Mouse (Mus musculus) lung, embryonic 14.5 days (tissue): ENCODE measurements around the gene Rdh9. TPM values are rescaled to one million over a fixed set of nuclear protein-coding genes. Genes with fewer than 3 reads are reported as not detected.
"Not testable (repeated sequence)": the region's sequence is repeated elsewhere in the genome, so short reads cannot be mapped to it uniquely, and the experiment has no call there.

Source experiments
- ATAC-seq: fragments of 200-750 bp; cut with Nextera tagmentation; 2 replicates; pipeline ENCODE4 v1.8.0; 2017; ENCODE audit warnings: mild to moderate bottlenecking, moderate TSS enrichment, moderate library complexity; ENCODE audit not compliant: insufficient read depth
- DNase-seq: peaks from one replicate; pipeline ENCODE4 v3.0.0-alpha.2; 2015
- H3K27ac ChIP-seq: fragments of 300-500 bp; sonication (generic); 2 replicates; pipeline ENCODE4 v1.5.1; 2014; ENCODE audit warnings: low read depth, mild to moderate bottlenecking, moderate library complexity
- H3K27me3 ChIP-seq: fragments of 300-500 bp; sonication (generic); 2 replicates; pipeline ENCODE4 v1.6.1; 2014; ENCODE audit warnings: low read length, control low read depth; ENCODE audit not compliant: insufficient read depth
- H3K36me3 ChIP-seq: fragments of 300-500 bp; sonication (generic); 2 replicates; pipeline ENCODE4 v1.6.1; 2014; ENCODE audit warnings: control low read depth; ENCODE audit not compliant: insufficient read depth
- H3K4me1 ChIP-seq: fragments of 300-500 bp; sonication (generic); 2 replicates; pipeline ENCODE4 v1.6.1; 2014; ENCODE audit warnings: antibody characterized with exemption, control low read depth; ENCODE audit not compliant: insufficient read depth
- H3K4me2 ChIP-seq: fragments of 300-500 bp; sonication (generic); 2 replicates; pipeline ENCODE4 v1.6.1; 2014; ENCODE audit warnings: mild to moderate bottlenecking
- H3K4me3 ChIP-seq: fragments of 300-500 bp; sonication (generic); 2 replicates; pipeline ENCODE4 v1.5.1; 2014; ENCODE audit warnings: low read depth, low read length
- H3K9ac ChIP-seq: fragments of 300-500 bp; sonication (generic); 2 replicates; pipeline ENCODE4 v1.6.1; 2014
- H3K9me3 ChIP-seq: fragments of 300-500 bp; sonication (generic); 2 replicates; pipeline ENCODE4 v1.6.1; 2016; ENCODE audit warnings: low read depth, low read length, control low read depth
- CTCF ChIP-seq: IDR thresholded peaks from 2 replicates; pipeline ENCODE4 v1.5.1; 2016; ENCODE audit warnings: antibody characterized with exemption, low read depth
- WGBS: fragments of 180-500 bp; shearing (Covaris S2); extraction: QIAGEN DNeasy Blood & Tissue Kit; methylation state at CpG from one replicate; pipeline ENCODE4 v1.1.7; 2014; 5-methylcytosine and 5-hydroxymethylcytosine counted together
- polyA plus RNA-seq: library from polyadenylated mRNA; unstranded; fragments of >200 nt; fragmentation: Nextera tagmentation; extraction: Ambion mirVana; gene quantifications from 2 replicates; pipeline ENCODE4 v1.2.1, GENCODE M21; 2014

The Rdh9 gene
- polyA plus RNA-seq, 1 experiment from 2014 or later, result not detected

- H3K9ac ChIP-seq, result peak overlapping the region; percentile 20; the same call in 1 of the 2 replicates
- H3K4me1 ChIP-seq, result no peaks in the 10 kb centered on the region
- H3K36me3 ChIP-seq, result no peaks in the 10 kb centered on the region
- H3K27ac ChIP-seq, result no peak overlapping the region
- 13% methylated on average over 17 of the region's 18 CpGs for WGBS
- no peak for TF ChIP-seq CTCF
- no peaks in the 10 kb centered on the region for H3K27me3 ChIP-seq
- H3K4me3 ChIP-seq, result peak overlapping the region; percentile 10
- H3K4me2 ChIP-seq, result peak overlapping the region; percentile 59
- peak; percentile 58; the same call in 1 of the 2 replicates for ATAC-seq
- no peaks in the 10 kb centered on the region for H3K9me3 ChIP-seq
- DNase-seq, result peak; percentile 61
Observed at GRCm38 (mm10) chr10:127755770-127756468, 20.3 kb upstream of the Rdh9 start.

GRCm38 (mm10) chr10:127759181-127760110, 16.7 kb upstream of the Rdh9 start, which contains the start of the genes Rdh1 and Rdh16f1:
TSS of gene Rdh1 (plus strand) at chr10:127759721.
TSS of gene Rdh16f1 (plus strand) at chr10:127759787.
- H3K4me2 ChIP-seq, result no peak within 1 kb of the TSS
- H3K36me3 ChIP-seq, result no peaks in the 10 kb centered on the region
- DNase-seq (no peak), ATAC-seq (no peak)
- no peak for TF ChIP-seq CTCF
- H3K9ac ChIP-seq, result no peak within 1 kb of the TSS
- no peaks in the 10 kb centered on the region for H3K9me3 ChIP-seq
- no peaks in the 10 kb centered on the region for H3K4me1 ChIP-seq
- WGBS, result 55% methylated on average over 9 of the region's 9 CpGs
- no peak within 1 kb of the TSS for H3K4me3 ChIP-seq
- no peaks in the 10 kb centered on the region for H3K27me3 ChIP-seq
- no peak within 1 kb of the TSS for H3K27ac ChIP-seq

GRCm38 (mm10) chr10:127762926-127763325, 13.3 kb upstream of the Rdh9 start:
- H3K9me3 ChIP-seq, H3K4me2 ChIP-seq, H3K27me3 ChIP-seq, H3K4me1 ChIP-seq, H3K4me3 ChIP-seq, H3K36me3 ChIP-seq, DNase-seq, ATAC-seq, H3K27ac ChIP-seq, H3K9ac ChIP-seq: not testable (repeated sequence)
- WGBS, result 79% methylated on average over 10 of the region's 10 CpGs

GRCm38 (mm10) chr10:127763914-127764680, 12.1 kb upstream of the Rdh9 start:
- Histone ChIP-seq H3K27ac (no peak overlapping the region), H3K27me3 (no peaks in the 10 kb centered on the region), H3K4me1 (no peaks in the 10 kb centered on the region), H3K9me3 (no peaks in the 10 kb centered on the region), H3K4me3 (no peak overlapping the region), H3K36me3 (no peaks in the 10 kb centered on the region), H3K4me2 (no peak overlapping the region), H3K9ac (no peak overlapping the region)
- no peak for DNase-seq
- no peak for ATAC-seq
- WGBS, result 52% methylated on average over 12 of the region's 12 CpGs
- TF ChIP-seq CTCF, result no peak

- ATAC-seq, result no peak
- no peak for DNase-seq
- no peak overlapping the region for H3K27ac ChIP-seq
Observed at GRCm38 (mm10) chr10:127766564-127766963, 9.6 kb upstream of the Rdh9 start.

GRCm38 (mm10) chr10:127782321-127782720, 6.1 kb downstream of the Rdh9 start:
- not testable (repeated sequence) for H3K9ac ChIP-seq, H3K36me3 ChIP-seq, H3K4me2 ChIP-seq, H3K27ac ChIP-seq, ATAC-seq, H3K4me3 ChIP-seq, DNase-seq, H3K9me3 ChIP-seq, H3K27me3 ChIP-seq, H3K4me1 ChIP-seq
- WGBS, result 94% methylated on average over 17 of the region's 17 CpGs

More at GRCm38 (mm10) chr10:127766564-127766963, 9.6 kb upstream of the Rdh9 start:
- H3K27me3 ChIP-seq, result no peaks in the 10 kb centered on the region
- TF ChIP-seq CTCF, result no peak
- no peaks in the 10 kb centered on the region for H3K9me3 ChIP-seq
- WGBS, result 76% methylated on average over 1 of the region's 1 CpGs
- H3K4me3 ChIP-seq, result no peak overlapping the region
- no peaks in the 10 kb centered on the region for H3K4me1 ChIP-seq
- no peaks in the 10 kb centered on the region for H3K36me3 ChIP-seq
- no peak overlapping the region for H3K4me2 ChIP-seq
- H3K9ac ChIP-seq, result no peak overlapping the region

GRCm38 (mm10) chr10:127785411-127785810, 9.2 kb downstream of the Rdh9 start:
- not testable (repeated sequence) for H3K9ac ChIP-seq, H3K27ac ChIP-seq, H3K27me3 ChIP-seq, ATAC-seq, H3K9me3 ChIP-seq, H3K36me3 ChIP-seq, DNase-seq, H3K4me1 ChIP-seq, H3K4me2 ChIP-seq, H3K4me3 ChIP-seq
- 92% methylated on average over 1 of the region's 1 CpGs for WGBS
